Mouse (Mus musculus): ENCODE measurements at regions not wholly inside any gene's neighbourhood (a gene's known extent, or its start where the extent isn't known, plus 50 kb on each side); places are given as distances from the start of the nearest gene placed in this dataset.
A peak's percentile ranks its signal among the peaks of the same experiment; 100 is the strongest.

- DNase-seq (ENCODE audit: low spot score) = no peak
Measured at GRCm38 (mm10) chr12:99039497-99040322, 119.3 kb downstream of the Ttc8 start.

GRCm38 (mm10) chr12:99041606-99042005, 121.2 kb downstream of the Ttc8 start:
- no peak for DNase-seq (ENCODE audit: low spot score)

GRCm38 (mm10) chr12:99042918-99043862, 122.8 kb downstream of the Ttc8 start:
- DNase-seq (ENCODE audit: low spot score) = no peak

DNA sequence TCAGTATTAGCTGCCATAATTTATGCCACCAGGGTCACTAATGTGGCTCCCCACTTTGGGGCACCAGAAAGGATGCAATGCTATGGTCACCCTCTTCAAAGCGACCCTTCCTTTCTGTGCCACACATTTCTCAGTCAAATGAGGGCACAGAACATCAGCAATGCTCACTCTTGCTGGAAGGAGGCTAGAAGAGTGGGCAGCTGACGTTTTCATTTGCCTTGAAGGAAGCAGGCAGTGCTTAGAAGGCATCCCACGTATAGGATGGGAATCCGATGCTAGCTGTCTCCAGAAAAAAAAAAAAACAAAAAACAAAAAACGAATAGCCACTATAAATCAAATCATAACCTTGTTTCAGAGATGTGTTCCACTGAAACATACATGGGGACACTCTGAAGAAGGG, 124.1 kb downstream of the Ttc8 start:
- no peak for DNase-seq (ENCODE audit: low spot score)

DNA sequence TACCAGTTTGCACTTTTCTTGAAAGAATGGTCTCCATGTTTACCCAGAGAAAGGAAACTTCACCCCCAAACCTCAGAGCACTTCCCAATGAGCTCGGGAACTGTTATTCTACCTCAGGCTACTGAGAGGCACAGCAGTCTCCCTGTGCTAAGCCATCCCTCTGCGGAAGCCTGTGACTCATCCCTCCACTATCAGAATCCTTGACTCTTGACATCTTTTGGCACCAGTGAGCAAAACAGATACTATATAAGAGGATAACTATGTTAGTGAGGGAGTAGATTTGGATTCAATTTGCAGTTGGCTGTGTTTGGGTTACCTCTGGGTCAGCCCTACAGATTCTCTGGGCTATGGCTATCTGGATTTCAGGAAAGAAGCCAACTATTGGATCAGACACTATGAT, 130.1 kb downstream of the Ttc8 start:
- no peak for DNase-seq (ENCODE audit: low spot score)

DNA sequence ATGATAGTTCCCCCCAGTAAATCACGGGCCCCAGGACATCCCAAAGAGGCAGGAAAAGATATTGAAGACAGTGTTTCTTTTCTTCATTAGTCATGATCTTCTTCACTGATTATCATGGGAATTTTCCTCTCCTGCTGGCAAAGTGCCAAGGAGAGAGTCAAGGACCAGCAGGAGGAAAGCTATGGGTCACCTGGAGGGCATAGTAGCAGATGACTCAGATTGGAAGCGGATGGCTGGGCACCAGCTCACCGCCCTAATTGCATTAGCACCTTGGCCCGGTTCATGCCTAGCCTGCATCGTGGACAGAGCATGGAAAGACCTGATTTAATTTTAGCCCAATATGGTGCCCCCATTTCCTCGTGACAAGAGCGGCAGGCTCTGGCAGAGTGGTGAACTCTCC, 132.2 kb downstream of the Ttc8 start:
- no peak for DNase-seq (ENCODE audit: low spot score)

DNA sequence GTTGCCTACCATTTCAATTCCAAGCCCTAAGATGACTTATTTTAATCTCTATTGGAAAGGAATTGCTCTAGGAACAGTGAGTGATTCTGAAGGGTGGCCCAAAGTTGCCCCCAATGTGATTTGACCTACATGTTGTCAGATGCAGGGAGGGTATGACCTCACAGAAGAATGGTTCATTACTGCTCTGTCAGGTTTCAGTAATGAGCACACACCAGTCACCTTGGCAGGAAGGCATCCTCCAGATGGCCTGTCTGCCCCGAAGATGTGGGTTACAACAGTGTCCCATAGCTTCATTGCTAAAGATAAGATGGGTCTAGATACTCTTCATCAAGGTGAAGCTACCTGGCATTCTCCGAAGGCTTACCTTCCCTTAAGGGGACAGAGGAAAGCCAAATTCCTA, 137.1 kb downstream of the Ttc8 start:
- DNase-seq (ENCODE audit: low spot score) = no peak

GRCm38 (mm10) chr12:99058916-99059315, 138.5 kb downstream of the Ttc8 start:
- DNase-seq (ENCODE audit: low spot score) = no peak

- no peak for DNase-seq (ENCODE audit: low spot score)
Measured at GRCm38 (mm10) chr12:99059491-99059890, 139.1 kb downstream of the Ttc8 start.

DNA sequence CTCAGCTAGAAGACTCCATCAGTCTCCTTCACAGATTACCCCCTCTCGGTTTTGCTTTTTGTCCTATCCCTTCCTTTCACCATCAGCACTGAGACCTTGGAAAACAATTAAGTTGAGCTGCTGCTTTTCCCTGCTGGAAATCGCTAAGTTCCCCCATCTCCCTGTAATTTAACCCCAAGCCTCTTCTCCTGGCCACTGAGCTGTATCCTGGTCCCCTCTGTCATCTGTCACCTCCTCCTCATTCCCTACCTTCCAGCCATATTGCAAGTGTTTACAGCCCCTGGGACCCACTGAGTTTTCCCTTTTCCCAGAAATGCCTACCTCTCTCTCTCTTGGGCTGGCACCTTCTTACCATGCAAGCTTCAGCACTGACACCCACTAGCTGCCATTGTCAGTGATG, 140.3 kb downstream of the Ttc8 start:
- DNase-seq (ENCODE audit: low spot score) = no peak

DNA sequence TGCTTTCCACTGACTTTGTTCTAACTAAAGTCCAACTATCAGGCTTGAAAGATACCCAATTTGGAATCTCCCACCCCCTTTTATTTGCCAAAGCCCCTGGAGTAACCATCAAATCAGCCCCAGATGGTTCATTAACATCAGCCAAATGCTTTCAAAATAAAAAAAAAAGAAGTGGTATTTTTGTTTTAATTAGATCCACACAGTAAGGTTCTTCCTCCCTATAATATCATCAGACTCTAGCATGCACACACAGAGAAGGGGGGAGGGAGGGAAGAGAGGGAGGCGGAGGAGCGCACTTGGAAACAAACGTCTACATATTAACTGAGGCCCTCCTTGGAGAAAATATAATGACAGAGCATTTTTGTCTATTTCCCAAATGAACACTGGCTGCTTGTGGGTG, 143.1 kb downstream of the Ttc8 start:
- no peak for DNase-seq (ENCODE audit: low spot score)

GRCm38 (mm10) chr12:99063885-99064284, 143.5 kb downstream of the Ttc8 start:
- no peak for DNase-seq (ENCODE audit: low spot score)

- DNase-seq (ENCODE audit: low spot score) = no peak
Measured at GRCm38 (mm10) chr12:99067962-99068361, 147.6 kb downstream of the Ttc8 start.

- no peak for DNase-seq (ENCODE audit: low spot score)
Measured at GRCm38 (mm10) chr12:99073766-99074165, 153.4 kb downstream of the Ttc8 start.

DNA sequence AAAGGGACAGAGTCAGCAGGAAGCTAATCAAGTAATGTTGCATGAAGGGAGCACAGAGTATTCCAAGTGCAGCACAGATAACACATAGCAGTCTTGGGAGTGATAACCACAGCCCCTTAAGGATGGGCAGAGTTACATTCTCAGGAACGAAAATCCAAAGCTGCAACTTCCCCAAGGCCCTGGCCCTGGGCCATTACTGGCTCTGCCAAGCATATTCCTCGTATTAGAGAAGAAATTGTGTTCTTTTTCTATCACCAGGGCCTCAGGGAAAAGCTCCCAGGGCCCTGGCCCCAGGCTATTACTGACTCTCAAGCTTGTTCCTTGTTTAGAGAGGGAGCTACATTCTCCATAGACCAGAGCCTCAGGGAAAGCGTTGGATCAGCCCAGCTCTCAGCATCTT, 157.0 kb downstream of the Ttc8 start:
- DNase-seq (ENCODE audit: low spot score) = no peak

DNA sequence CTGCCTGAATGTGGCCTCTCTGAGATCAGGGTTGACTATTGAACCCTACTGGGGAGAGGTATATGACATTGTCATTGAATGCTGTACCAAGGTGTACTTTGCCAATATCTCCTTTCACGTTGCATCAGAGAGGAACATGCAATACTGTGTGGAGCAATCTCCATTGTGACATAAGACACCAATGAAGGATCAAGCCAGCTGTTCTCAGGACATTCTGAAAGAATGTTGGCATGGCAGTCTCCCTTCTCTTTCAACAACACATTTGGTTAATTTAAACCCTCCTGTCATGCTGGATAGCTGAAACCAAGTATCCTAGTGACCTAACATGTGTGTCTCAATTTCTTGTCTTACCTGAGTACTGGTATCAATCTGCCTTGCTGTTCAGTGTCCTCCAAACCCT, 159.5 kb downstream of the Ttc8 start:
- DNase-seq (ENCODE audit: low spot score) = no peak

DNA sequence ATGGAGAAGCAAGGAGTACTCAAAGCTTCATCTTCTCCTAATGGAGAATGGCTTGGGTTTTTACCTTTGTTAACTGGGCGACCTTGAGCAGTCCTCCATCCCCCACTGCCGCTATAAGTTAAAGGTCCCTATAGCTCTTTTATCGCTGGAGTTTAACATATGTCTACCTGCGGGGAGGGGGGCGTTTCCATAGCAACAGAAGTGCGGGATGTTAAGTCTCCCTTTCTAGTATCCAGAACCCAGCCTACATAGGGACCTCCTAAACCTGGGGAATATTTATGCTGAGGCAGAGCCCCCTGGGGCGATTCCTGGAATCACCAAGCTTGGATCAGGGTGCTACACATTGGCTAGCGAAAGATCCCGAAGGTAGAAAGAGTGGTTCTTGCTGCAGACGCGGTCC, 163.2 kb downstream of the Ttc8 start:
- peak; percentile 22 for DNase-seq (ENCODE audit: low spot score)

GRCm38 (mm10) chr12:99084144-99084543, 163.8 kb downstream of the Ttc8 start:
- peak; percentile 95 for DNase-seq (ENCODE audit: low spot score)

DNA sequence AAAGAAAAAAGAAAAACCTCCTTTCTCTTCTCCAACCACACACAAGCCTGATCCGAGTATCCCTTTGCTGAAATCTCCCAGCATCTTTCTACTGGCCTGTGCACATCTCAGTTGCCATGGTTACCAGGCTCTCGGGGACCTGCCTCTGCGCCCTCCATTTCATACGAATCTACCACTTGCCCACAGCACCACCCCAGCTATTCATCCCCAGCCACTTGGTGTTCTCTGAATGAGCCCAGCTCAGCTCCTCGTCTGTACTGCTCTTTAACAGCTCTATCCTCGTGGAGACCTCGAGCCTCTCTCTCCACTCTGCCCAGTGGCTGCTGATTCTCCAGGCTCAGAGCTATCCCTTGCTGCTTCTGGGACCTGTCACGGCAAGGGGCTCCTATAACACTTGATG, 166.9 kb downstream of the Ttc8 start:
- peak; percentile 45 for DNase-seq (ENCODE audit: low spot score)

- no peak for DNase-seq (ENCODE audit: low spot score)
Measured at GRCm38 (mm10) chr12:99091770-99092169, 171.4 kb downstream of the Ttc8 start.

- DNase-seq (ENCODE audit: low spot score) = no peak
Measured at GRCm38 (mm10) chr12:99093151-99093550, 172.8 kb downstream of the Ttc8 start.

GRCm38 (mm10) chr12:99093989-99094388, 173.6 kb downstream of the Ttc8 start:
- DNase-seq (ENCODE audit: low spot score) = no peak
